In genomic region chr15:97824042-97824441, GRCm38 (mm10) we compare ENCODE assay signal across 8 mouse cellular contexts. TPM values are rescaled to one million over a fixed set of nuclear protein-coding genes. Genes with fewer than 3 reads are reported as not detected.
DNase-seq lines count a peak whose midpoint lies in the region; ATAC-seq and TF ChIP-seq lines count a peak whose summit lies in the region.

No protein-coding gene starts in this region.

- TF ChIP-seq CTCF in midbrain, postnatal 0 days (IDR thresholded peaks at IDR 0.05) = no peak
- TF ChIP-seq CTCF in small intestine, adult 2 months (IDR thresholded peaks at IDR 0.05; ENCODE audit: extremely low read depth, insufficient read length, insufficient replicate concordance, low read depth, low read length) = no peak

- H3K4me2 ChIP-seq in midbrain, postnatal 0 days (ENCODE audit: low read depth, low read length, poor library complexity, severe bottlenecking) = no peak overlapping the region
- H3K4me2 ChIP-seq in midbrain, embryonic 15.5 days = no peak overlapping the region

- H3K9ac ChIP-seq in midbrain, postnatal 0 days (replicated peaks; ENCODE audit: low read length, poor library complexity, severe bottlenecking) = 0 out of 2 replicates have a peak overlapping the region, but pooled peaks have one; percentile 8
- H3K9ac ChIP-seq in midbrain, embryonic 15.5 days = no peak overlapping the region

- no peak for TF ChIP-seq POLR2A in small intestine, adult 2 months (IDR thresholded peaks at IDR 0.05; ENCODE audit: low read depth, low read length)

- no peaks in the 10 kb centered on the region for H3K27me3 ChIP-seq in midbrain, postnatal 0 days (ENCODE audit: insufficient read depth, low read length)
- no peaks in the 10 kb centered on the region for H3K27me3 ChIP-seq in midbrain, embryonic 15.5 days (replicated peaks)
- H3K27me3 ChIP-seq in heart, embryonic 10.5 days (ENCODE audit: insufficient read depth, poor library complexity, severe bottlenecking) = no peaks in the 10 kb centered on the region
- H3K27me3 ChIP-seq in small intestine, adult 2 months (ENCODE audit: control insufficient read depth, insufficient read depth, low read length) = no peaks in the 10 kb centered on the region

- H3K4me1 ChIP-seq in midbrain, postnatal 0 days (ENCODE audit: insufficient read depth, low read length) = peaks cover 22% of the 10 kb centered on the region
- peaks cover 69% of the 10 kb centered on the region for H3K4me1 ChIP-seq in midbrain, embryonic 15.5 days
- peaks cover 90% of the 10 kb centered on the region for H3K4me1 ChIP-seq in heart, embryonic 10.5 days
- peaks cover 34% of the 10 kb centered on the region for H3K4me1 ChIP-seq in small intestine, adult 2 months (ENCODE audit: control insufficient read depth, insufficient read depth, insufficient read length, low read length)

- H3K9me3 ChIP-seq in midbrain, postnatal 0 days (ENCODE audit: low read length) = no peaks in the 10 kb centered on the region
- no peaks in the 10 kb centered on the region for H3K9me3 ChIP-seq in midbrain, embryonic 15.5 days
- no peaks in the 10 kb centered on the region for H3K9me3 ChIP-seq in heart, embryonic 10.5 days

- no peaks in the 10 kb centered on the region for H3K36me3 ChIP-seq in midbrain, postnatal 0 days (ENCODE audit: insufficient read depth, low read length)
- no peaks in the 10 kb centered on the region for H3K36me3 ChIP-seq in midbrain, embryonic 15.5 days (replicated peaks)
- H3K36me3 ChIP-seq in heart, embryonic 10.5 days = peaks cover 19% of the 10 kb centered on the region
- no peaks in the 10 kb centered on the region for H3K36me3 ChIP-seq in small intestine, adult 2 months (ENCODE audit: control insufficient read depth, insufficient read depth, low read length)

- DNase-seq in gastrocnemius, adult 8-10 months (ENCODE audit: low spot score in 2 of 2) = peak; percentile 50 to 79
- DNase-seq in gastrocnemius, postnatal 10 days = no peak
- no peak for DNase-seq in midbrain, postnatal 0 days (ENCODE audit: low spot score)
- no peak for DNase-seq in heart, embryonic 10.5 days (ENCODE audit: low spot score)
- no peak for DNase-seq in thymus, postnatal 14 days
- no peak for DNase-seq in urinary bladder, postnatal 36 days (ENCODE audit: low spot score in 2 of 2)

- no peak overlapping the region for H3K27ac ChIP-seq in midbrain, postnatal 0 days (ENCODE audit: low read depth, low read length)
- H3K27ac ChIP-seq in midbrain, embryonic 15.5 days = no peak overlapping the region
- H3K27ac ChIP-seq in heart, embryonic 10.5 days = peak overlapping the region; percentile 56; the same call in 1 of the 2 replicates
- 0 out of 2 replicates have a peak overlapping the region, but pooled peaks have one; percentile 0 for H3K27ac ChIP-seq in small intestine, adult 2 months (ENCODE audit: insufficient read depth, low read depth, low read length)

- no peak overlapping the region for H3K4me3 ChIP-seq in midbrain, postnatal 0 days (ENCODE audit: low read depth, low read length)
- no peak overlapping the region for H3K4me3 ChIP-seq in midbrain, embryonic 15.5 days
- no peak overlapping the region for H3K4me3 ChIP-seq in heart, embryonic 10.5 days
- H3K4me3 ChIP-seq in small intestine, adult 2 months (ENCODE audit: low read depth, low read length) = no peak overlapping the region

- 78% methylated on average over 6 of the region's 6 CpGs for WGBS in midbrain, postnatal 0 days
- WGBS in midbrain, embryonic 15.5 days = 83% methylated on average over 6 of the region's 6 CpGs
- WGBS in heart, embryonic 10.5 days = 81% methylated on average over 6 of the region's 6 CpGs
- WGBS in small intestine, adult 2 months = 72% methylated on average over 6 of the region's 6 CpGs

- no peak for ATAC-seq in midbrain, postnatal 0 days (ENCODE audit: low FRiP score)
- no peak for ATAC-seq in midbrain, embryonic 15.5 days (replicated peaks)

RNA-seq across cellular contexts. Expression of gene Hdac7, which starts 20.3 kb away (rescaled TPM):
- 1 to 10 TPM; 5.8 to 9.6 (median 9.3) TPM for total RNA-seq in gastrocnemius, adult 8-10 months (2022)
- total RNA-seq in gastrocnemius, postnatal 10 days (2021) = 10 to 100 TPM; 24.5 to 40.3 TPM
- 22.4 and 24.2 TPM in 2 replicates for total RNA-seq in midbrain, postnatal 0 days (2014; rRNA removed)
- polyA plus RNA-seq in midbrain, postnatal 0 days (2015; fragmentation: Nextera tagmentation; extraction: Ambion mirVana) = 28.7 and 29.2 TPM in 2 replicates
- 31.8 and 34.5 TPM in 2 replicates for polyA plus RNA-seq in midbrain, embryonic 15.5 days (2015; fragmentation: Nextera tagmentation; extraction: Ambion mirVana)
- 23.4 and 26.7 TPM in 2 replicates for polyA plus RNA-seq in heart, embryonic 10.5 days (2016; fragmentation: Nextera tagmentation; extraction: Ambion mirVana)
- 21.3 and 29.9 TPM in 2 replicates for polyA plus RNA-seq in small intestine, adult 2 months (2012; rRNA removed)

RNA-seq across cellular contexts. Expression of gene Slc48a1, which starts 45.7 kb away (rescaled TPM):
- 10 to 100 TPM; 40.0 to 52.7 (median 47.3) TPM for total RNA-seq in gastrocnemius, adult 8-10 months (2022)
- 10 to 100 TPM; 34.5 to 42.6 TPM for total RNA-seq in gastrocnemius, postnatal 10 days (2021)
- total RNA-seq in midbrain, postnatal 0 days (2014; rRNA removed) = 61.5 and 78.8 TPM in 2 replicates
- 152 and 173 TPM in 2 replicates for polyA plus RNA-seq in midbrain, postnatal 0 days (2015; fragmentation: Nextera tagmentation; extraction: Ambion mirVana)
- 85.7 and 90.1 TPM in 2 replicates for polyA plus RNA-seq in midbrain, embryonic 15.5 days (2015; fragmentation: Nextera tagmentation; extraction: Ambion mirVana)
- polyA plus RNA-seq in heart, embryonic 10.5 days (2016; fragmentation: Nextera tagmentation; extraction: Ambion mirVana) = 32.1 and 41.1 TPM in 2 replicates
- 20.8 and 22.1 TPM in 2 replicates for polyA plus RNA-seq in small intestine, adult 2 months (2012; rRNA removed)

RNA-seq across cellular contexts. Expression of gene Rapgef3, which starts 56.3 kb away (rescaled TPM):
- total RNA-seq in gastrocnemius, adult 8-10 months (2022) = 1 to 10 TPM; 5.1 to 6.3 (median 5.5) TPM
- 1 to 10 TPM; 7.4 to 8.5 TPM for total RNA-seq in gastrocnemius, postnatal 10 days (2021)
- 34.9 and 39.7 TPM in 2 replicates for total RNA-seq in midbrain, postnatal 0 days (2014; rRNA removed)
- 15.8 and 16.5 TPM in 2 replicates for polyA plus RNA-seq in midbrain, postnatal 0 days (2015; fragmentation: Nextera tagmentation; extraction: Ambion mirVana)
- 15.4 and 16.8 TPM in 2 replicates for polyA plus RNA-seq in midbrain, embryonic 15.5 days (2015; fragmentation: Nextera tagmentation; extraction: Ambion mirVana)
- 10.2 and 13.4 TPM in 2 replicates for polyA plus RNA-seq in heart, embryonic 10.5 days (2016; fragmentation: Nextera tagmentation; extraction: Ambion mirVana)
- 11.3 and 17.1 TPM in 2 replicates for polyA plus RNA-seq in small intestine, adult 2 months (2012; rRNA removed)

Comparison
In these comparisons a context has a peak if more than half of its experiments do, and no peak if none do; other contexts are left out.
1. DNase-seq: peak in gastrocnemius, adult 8-10 months (2 of 2); none in gastrocnemius, postnatal 10 days (single experiment), midbrain, postnatal 0 days (single experiment), heart, embryonic 10.5 days (single experiment), thymus, postnatal 14 days (single experiment) and urinary bladder, postnatal 36 days (0 of 2).
2. H3K27ac ChIP-seq: peak in heart, embryonic 10.5 days (single experiment) and small intestine, adult 2 months (single experiment); none in midbrain, postnatal 0 days (single experiment) and midbrain, embryonic 15.5 days (single experiment).